Mouse (Mus musculus): ENCODE data around the gene Rasgrf1.

GRCm38 (mm10) chr9:90059828-90060573 is 150.3 kb downstream of the Rasgrf1 start:
- TF ChIP-seq CTCF (IDR thresholded peaks at IDR 0.05; ENCODE audit: low read depth, low read length) (no peak), GATA1 (IDR thresholded peaks at IDR 0.05; ENCODE audit: borderline replicate concordance, low read length) (no peak), GATA2 (IDR thresholded peaks at IDR 0.05; ENCODE audit: borderline replicate concordance, low read depth, low read length) (no peak), TAL1 (conservative IDR thresholded peaks at IDR 0.05; ENCODE audit: low read depth, low read length) (no peak)

Data from G1E (cell line).